In the genomic region with DNA sequence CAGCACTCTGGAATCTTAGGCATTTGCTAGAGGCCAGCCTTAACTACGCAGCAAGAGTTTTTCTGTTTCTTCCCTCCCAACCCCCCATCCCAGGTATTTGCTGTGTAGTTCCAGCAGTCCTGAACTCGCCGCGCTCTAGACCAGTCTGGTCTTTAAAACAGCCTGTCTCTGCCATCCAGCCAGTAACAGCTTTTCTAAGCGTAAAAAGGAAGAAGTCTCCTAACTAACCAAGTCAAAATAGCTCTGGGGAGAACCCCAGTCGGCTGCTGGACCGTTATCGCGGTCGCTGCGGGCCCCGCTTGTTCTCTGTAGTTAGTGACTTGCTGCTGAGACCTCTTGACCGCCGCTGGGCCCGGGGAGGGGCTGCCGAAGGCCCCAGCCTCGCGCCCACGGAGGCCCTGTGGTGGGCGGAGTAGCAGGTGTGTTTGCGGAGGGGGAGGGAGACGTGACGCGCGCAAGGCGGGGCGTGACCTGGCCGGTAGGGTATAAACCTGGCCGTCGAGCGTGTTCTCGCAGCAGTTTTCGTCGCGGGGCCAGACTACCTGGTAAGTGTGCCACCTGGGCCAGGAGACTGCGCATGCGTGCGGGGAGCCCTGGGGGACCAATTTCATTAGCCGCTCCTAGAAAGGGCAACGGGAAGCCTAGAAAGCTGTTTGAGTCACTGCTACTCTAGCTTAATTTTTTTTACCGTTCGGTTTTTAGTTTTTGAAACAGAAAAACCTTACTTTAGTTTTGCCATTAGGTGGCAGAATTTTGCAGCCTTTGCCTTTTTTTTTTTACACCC, we compare ENCODE assay signal across 8 mouse cellular contexts. TPM values are rescaled to one million over a fixed set of nuclear protein-coding genes. Genes with fewer than 3 reads are reported as not detected.
DNase-seq lines count a peak whose midpoint lies in the region; ATAC-seq and TF ChIP-seq lines count a peak whose summit lies in the region.

No protein-coding gene starts in this region.

- no peaks in the 10 kb centered on the region for H3K9me3 ChIP-seq in CH12.LX (replicated peaks; ENCODE audit: low read length)
- no peaks in the 10 kb centered on the region for H3K9me3 ChIP-seq in forebrain, embryonic 10.5 days
- H3K9me3 ChIP-seq in heart, embryonic 16.5 days (replicated peaks; ENCODE audit: control insufficient read depth, low read length): no peaks in the 10 kb centered on the region
- H3K9me3 ChIP-seq in neural tube, embryonic 14.5 days (ENCODE audit: control insufficient read depth, low read length): no peaks in the 10 kb centered on the region

- peak overlapping the region; percentile 76 for H3K9ac ChIP-seq in CH12.LX (ENCODE audit: insufficient read depth, low read depth)
- peak overlapping the region; percentile 73 for H3K9ac ChIP-seq in heart, embryonic 16.5 days (ENCODE audit: low read length)
- peak overlapping the region; percentile 47 for H3K9ac ChIP-seq in neural tube, embryonic 14.5 days (replicated peaks; ENCODE audit: low read depth, low read length)

- peaks cover 79% of the 10 kb centered on the region for H3K79me2 ChIP-seq in CH12.LX (replicated peaks; ENCODE audit: control insufficient read depth, extremely low read depth, insufficient read depth, poor library complexity, severe bottlenecking)

- TF ChIP-seq RAD21 in CH12.LX (IDR thresholded peaks at IDR 0.05; ENCODE audit: low read depth, low read length): no peak

- ATAC-seq in heart, embryonic 16.5 days (replicated peaks; ENCODE audit: extremely low read depth, insufficient read depth, low FRiP score): peak; percentile 85
- ATAC-seq in neural tube, embryonic 14.5 days (ENCODE audit: low read depth): peak; percentile 66; the same call in 1 of the 2 replicates

- peak overlapping the region; percentile 79 for H3K27ac ChIP-seq in CH12.LX (ENCODE audit: insufficient read depth, low read depth)
- H3K27ac ChIP-seq in forebrain, embryonic 10.5 days: peak overlapping the region; percentile 83
- H3K27ac ChIP-seq in heart, embryonic 16.5 days (ENCODE audit: low read length): peak overlapping the region; percentile 84
- no peak overlapping the region for H3K27ac ChIP-seq in neural tube, embryonic 14.5 days (ENCODE audit: low read depth, low read length)

- peaks cover 2 to 78% of the 10 kb centered on the region in 2 experiments; a peak in 2 of 4 replicates for H3K4me1 ChIP-seq in CH12.LX (ENCODE audit: control insufficient read depth in 1 of 2, insufficient read depth in 2 of 2)
- H3K4me1 ChIP-seq in forebrain, embryonic 10.5 days: peaks cover 35% of the 10 kb centered on the region
- H3K4me1 ChIP-seq in heart, embryonic 16.5 days (ENCODE audit: control insufficient read depth, insufficient read depth, low read length): peaks cover 40% of the 10 kb centered on the region
- H3K4me1 ChIP-seq in neural tube, embryonic 14.5 days (ENCODE audit: control insufficient read depth, insufficient read depth, low read length): peaks cover 15% of the 10 kb centered on the region

- H3K4me3 ChIP-seq in CH12.LX (replicated peaks in 1 of 3; ENCODE audit: low read depth in 2 of 3, low read length in 2 of 3, poor library complexity in 1 of 3): peak overlapping the region; percentile 39 to 49 (median 46)
- H3K4me3 ChIP-seq in forebrain, embryonic 10.5 days: peak overlapping the region; percentile 65
- H3K4me3 ChIP-seq in heart, embryonic 16.5 days (ENCODE audit: low read length): peak overlapping the region; percentile 64
- H3K4me3 ChIP-seq in neural tube, embryonic 14.5 days (ENCODE audit: low read depth, low read length): peak overlapping the region; percentile 41

- peak; percentile 94 for DNase-seq in CH12.LX (ENCODE audit: extremely low read depth)
- DNase-seq in c-Kit-positive CD71-negative TER-119-negative erythroid progenitor cells, embryonic 14.5 days (ENCODE audit: low read depth): peak; percentile 77
- peak; percentile 74 for DNase-seq in forebrain, embryonic 10.5 days (ENCODE audit: extremely low spot score, low spot score)
- DNase-seq in kidney, postnatal 25 days: peak; percentile 91 to 96
- peak; percentile 82 to 88 for DNase-seq in lung, adult 18-20 months
- peak; percentile 86 for DNase-seq in testis, postnatal 14 days (ENCODE audit: low spot score)

- H3K4me2 ChIP-seq in CH12.LX (ENCODE audit: insufficient read depth, low read depth, poor library complexity, severe bottlenecking): peak overlapping the region; percentile 89
- peak overlapping the region; percentile 86 for H3K4me2 ChIP-seq in heart, embryonic 16.5 days (ENCODE audit: low read depth, low read length)
- peak overlapping the region; percentile 88 for H3K4me2 ChIP-seq in neural tube, embryonic 14.5 days (ENCODE audit: low read depth, low read length)

- peak; percentile 7; the same call in 1 of the 2 replicates for TF ChIP-seq EP300 in CH12.LX (IDR thresholded peaks at IDR 0.05; ENCODE audit: low read length)

- no peaks in the 10 kb centered on the region for H3K27me3 ChIP-seq in CH12.LX (replicated peaks)
- no peaks in the 10 kb centered on the region for H3K27me3 ChIP-seq in forebrain, embryonic 10.5 days (ENCODE audit: poor library complexity, severe bottlenecking)
- H3K27me3 ChIP-seq in heart, embryonic 16.5 days (ENCODE audit: control insufficient read depth, insufficient read depth, low read length): no peaks in the 10 kb centered on the region
- H3K27me3 ChIP-seq in neural tube, embryonic 14.5 days (ENCODE audit: control insufficient read depth, insufficient read depth, low read length): no peaks in the 10 kb centered on the region

- WGBS in forebrain, embryonic 10.5 days: under 1% methylated on average over 42 of the region's 42 CpGs
- WGBS in heart, embryonic 16.5 days: 1% methylated on average over 42 of the region's 42 CpGs
- WGBS in neural tube, embryonic 14.5 days: 1% methylated on average over 39 of the region's 42 CpGs

- peaks cover 0 to 20% of the 10 kb centered on the region in 2 experiments for H3K36me3 ChIP-seq in CH12.LX (replicated peaks in 1 of 2; ENCODE audit: control insufficient read depth in 1 of 2, insufficient read depth in 1 of 2, low read length in 1 of 2)
- no peaks in the 10 kb centered on the region for H3K36me3 ChIP-seq in forebrain, embryonic 10.5 days (replicated peaks)
- H3K36me3 ChIP-seq in heart, embryonic 16.5 days (ENCODE audit: control insufficient read depth, insufficient read depth): no peaks in the 10 kb centered on the region
- no peaks in the 10 kb centered on the region for H3K36me3 ChIP-seq in neural tube, embryonic 14.5 days (ENCODE audit: control insufficient read depth, insufficient read depth, low read length)

- dilution Hi-C loops in CH12.LX (cut with MboI; ENCODE audit: extremely low pct_ligation_motif_present, extremely low pct_unique_long_range_greater_than_20kb, low sequenced_read_pairs): no loop called here

- TF ChIP-seq POLR2A in CH12.LX (IDR thresholded peaks at IDR 0.05; ENCODE audit: low read depth, low read length): peak; percentile 99

- peak in 1 of 2 experiments; percentile 40; a peak in 2 of 4 replicates for TF ChIP-seq CTCF in CH12.LX (conservative IDR thresholded peaks at IDR 0.05 in 1 of 2, IDR thresholded peaks at IDR 0.05 in 1 of 2; ENCODE audit: low read depth in 2 of 2, low read length in 2 of 2)

- in situ Hi-C loops in CH12.LX (cut with MboI; ENCODE audit: low pct_ligation_motif_present, low pct_unique_long_range_greater_than_20kb, low sequenced_read_pairs): no loop called here

TF ChIP-seq in CH12.LX, 34 proteins besides CTCF, POLR2A, EP300 and RAD21 (continues in another document):
- no peak for TF ChIP-seq ZKSCAN1 (IDR thresholded peaks at IDR 0.05; ENCODE audit: borderline replicate concordance, low read depth, low read length)
- peak; percentile 87 for TF ChIP-seq ZMIZ1 (IDR thresholded peaks at IDR 0.05; ENCODE audit: low read depth, low read length)
- no peak for TF ChIP-seq USF1 (IDR thresholded peaks at IDR 0.05; ENCODE audit: low read depth, low read length)
- TF ChIP-seq BHLHE40 (IDR thresholded peaks at IDR 0.05; ENCODE audit: low read depth, low read length): peak; percentile 42
- TF ChIP-seq E2F4 (IDR thresholded peaks at IDR 0.05; ENCODE audit: insufficient replicate concordance, low read depth, low read length): no peak
- TF ChIP-seq ZC3H11A (IDR thresholded peaks at IDR 0.05; ENCODE audit: low read depth, low read length): no peak
- no peak for TF ChIP-seq GABPA (IDR thresholded peaks at IDR 0.05; ENCODE audit: insufficient replicate concordance, low read depth, low read length)
- peak; percentile 91 for TF ChIP-seq NELFE (IDR thresholded peaks at IDR 0.05; ENCODE audit: low read depth, low read length)

RNA-seq across cellular contexts. Expression of a gene that starts 5.8 kb away (rescaled TPM):
- total RNA-seq in CH12.LX (2012; rRNA removed) (41.6 and 47.6 TPM in 2 replicates), CH12.LX (2014; rRNA removed) (102 and 109 TPM in 2 replicates)
- polyA plus RNA-seq in CH12.LX (2012; ENCODE audit: insufficient read length, low read depth): 59.3 and 63.9 TPM in 2 replicates
- polyA plus RNA-seq in forebrain, embryonic 10.5 days (2016; fragmentation: Nextera tagmentation; extraction: Ambion mirVana): 69.6 and 82.1 TPM in 2 replicates
- polyA plus RNA-seq in heart, embryonic 16.5 days (2015; fragmentation: Nextera tagmentation; extraction: Ambion mirVana): 123 and 130 TPM in 2 replicates
- polyA plus RNA-seq in neural tube, embryonic 14.5 days (2014; fragmentation: Nextera tagmentation; extraction: Ambion mirVana): 117 and 132 TPM in 2 replicates

RNA-seq across cellular contexts. Expression of a gene that starts 23.6 kb away (rescaled TPM):
- not detected in 2 replicates for total RNA-seq in CH12.LX (2012; rRNA removed)
- total RNA-seq in CH12.LX (2014; rRNA removed): not detected in 2 replicates
- polyA plus RNA-seq in CH12.LX (2012; ENCODE audit: insufficient read length, low read depth): not detected in 2 replicates
- not detected in 2 replicates for polyA plus RNA-seq in forebrain, embryonic 10.5 days (2016; fragmentation: Nextera tagmentation; extraction: Ambion mirVana)
- polyA plus RNA-seq in heart, embryonic 16.5 days (2015; fragmentation: Nextera tagmentation; extraction: Ambion mirVana): not detected in 2 replicates
- polyA plus RNA-seq in neural tube, embryonic 14.5 days (2014; fragmentation: Nextera tagmentation; extraction: Ambion mirVana): not detected in 2 replicates

RNA-seq across cellular contexts. Expression of a gene that starts 36.2 kb away (rescaled TPM):
- 285 and 389 TPM in 2 replicates for total RNA-seq in CH12.LX (2012; rRNA removed)
- 496 and 558 TPM in 2 replicates for total RNA-seq in CH12.LX (2014; rRNA removed)
- polyA plus RNA-seq in CH12.LX (2012; ENCODE audit: insufficient read length, low read depth): 425 and 495 TPM in 2 replicates
- polyA plus RNA-seq in forebrain, embryonic 10.5 days (2016; fragmentation: Nextera tagmentation; extraction: Ambion mirVana): 356 and 363 TPM in 2 replicates
- 274 and 354 TPM in 2 replicates for polyA plus RNA-seq in heart, embryonic 16.5 days (2015; fragmentation: Nextera tagmentation; extraction: Ambion mirVana)
- 241 and 250 TPM in 2 replicates for polyA plus RNA-seq in neural tube, embryonic 14.5 days (2014; fragmentation: Nextera tagmentation; extraction: Ambion mirVana)

RNA-seq across cellular contexts. Expression of a gene that starts 36.3 kb away (rescaled TPM):
- total RNA-seq in CH12.LX (2012; rRNA removed) (36.3 and 39.9 TPM in 2 replicates), CH12.LX (2014; rRNA removed) (66.1 and 77.9 TPM in 2 replicates)
- 25.7 and 40.6 TPM in 2 replicates for polyA plus RNA-seq in CH12.LX (2012; ENCODE audit: insufficient read length, low read depth)
- 45.2 and 51.9 TPM in 2 replicates for polyA plus RNA-seq in forebrain, embryonic 10.5 days (2016; fragmentation: Nextera tagmentation; extraction: Ambion mirVana)
- polyA plus RNA-seq in heart, embryonic 16.5 days (2015; fragmentation: Nextera tagmentation; extraction: Ambion mirVana): 25.0 and 26.6 TPM in 2 replicates
- polyA plus RNA-seq in neural tube, embryonic 14.5 days (2014; fragmentation: Nextera tagmentation; extraction: Ambion mirVana): 36.9 and 46.5 TPM in 2 replicates
